Mouse (Mus musculus) heart, postnatal 25 days (tissue): ENCODE data around the gene Sod1. TPM values are rescaled to one million over a fixed set of nuclear protein-coding genes. Genes with fewer than 3 reads are reported as not detected.
"Not testable (repeated sequence)": the region's sequence is repeated elsewhere in the genome, so short reads cannot be mapped to it uniquely, and the experiment has no call there.

ENCODE experiments used
- DNase-seq: peaks from one replicate; pipeline ENCODE4 v3.0.0; 2022; ENCODE audit warnings: low spot score
- intact Hi-C: fragments of 180-260 bp; cut with DNase I; formaldehyde crosslinking; loops from one replicate; pipeline ENCODE4 v1.15.1; 2025
- total RNA-seq, 2 experiments: library from RNA; stranded (reverse); gene quantifications; 2 replicates each; pipeline ENCODE4 v1.2.3; 2021

Gene Sod1
- total RNA-seq, 2 experiments from 2014 or later = 445 to 458 TPM

GRCm38 (mm10) chr16:90204868-90205267 is 15.7 kb upstream of the Sod1 start:
- DNase-seq = no peak

DNA sequence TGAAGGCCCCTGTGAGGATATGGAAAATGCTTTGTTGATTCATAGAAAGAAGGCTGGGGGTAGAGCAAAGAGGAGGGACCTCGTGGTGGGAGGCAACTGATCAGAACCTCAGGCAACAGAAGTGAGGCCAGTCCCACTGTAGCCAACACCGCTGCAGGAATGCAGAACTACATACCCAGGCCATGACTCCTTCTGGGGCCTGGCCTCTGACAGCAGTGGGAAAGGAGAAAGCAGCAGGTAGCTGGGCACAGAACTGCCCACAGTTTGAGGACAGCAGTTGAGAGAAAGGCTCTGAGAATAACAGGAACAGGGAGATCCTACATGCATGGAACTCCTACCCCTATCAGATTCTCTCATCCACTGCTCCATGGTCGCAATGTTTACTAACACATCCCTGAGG is 11.6 kb upstream of the Sod1 start:
- no peak for DNase-seq
- intact Hi-C loops = no loop called here

More at GRCm38 (mm10) chr16:90204868-90205267, 15.7 kb upstream of the Sod1 start:
- intact Hi-C loops = no loop called here

GRCm38 (mm10) chr16:90210717-90211116 is 9.8 kb upstream of the Sod1 start:
- no peak for DNase-seq
- intact Hi-C loops = no loop called here

DNA sequence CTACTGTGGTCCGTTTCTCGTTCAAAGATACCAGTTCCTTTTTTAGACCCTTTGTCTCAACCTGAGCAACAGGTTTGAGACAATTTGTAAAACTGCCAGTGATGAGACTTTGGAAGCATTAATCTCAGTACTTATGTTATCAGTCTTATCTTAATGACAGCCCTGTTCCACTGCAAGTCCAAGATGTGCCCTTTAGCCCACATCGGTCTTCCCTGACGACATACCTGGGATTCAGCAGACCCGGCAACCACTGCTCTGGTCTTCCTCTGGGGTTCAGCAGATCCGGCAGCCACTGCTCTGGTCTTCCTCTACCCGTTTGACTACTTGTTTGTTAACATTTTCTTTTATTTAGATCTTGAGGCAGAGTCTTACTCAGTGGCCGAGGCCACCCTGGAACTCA is 8.8 kb upstream of the Sod1 start:
- DNase-seq = no peak
- intact Hi-C loops = no loop called here

DNA sequence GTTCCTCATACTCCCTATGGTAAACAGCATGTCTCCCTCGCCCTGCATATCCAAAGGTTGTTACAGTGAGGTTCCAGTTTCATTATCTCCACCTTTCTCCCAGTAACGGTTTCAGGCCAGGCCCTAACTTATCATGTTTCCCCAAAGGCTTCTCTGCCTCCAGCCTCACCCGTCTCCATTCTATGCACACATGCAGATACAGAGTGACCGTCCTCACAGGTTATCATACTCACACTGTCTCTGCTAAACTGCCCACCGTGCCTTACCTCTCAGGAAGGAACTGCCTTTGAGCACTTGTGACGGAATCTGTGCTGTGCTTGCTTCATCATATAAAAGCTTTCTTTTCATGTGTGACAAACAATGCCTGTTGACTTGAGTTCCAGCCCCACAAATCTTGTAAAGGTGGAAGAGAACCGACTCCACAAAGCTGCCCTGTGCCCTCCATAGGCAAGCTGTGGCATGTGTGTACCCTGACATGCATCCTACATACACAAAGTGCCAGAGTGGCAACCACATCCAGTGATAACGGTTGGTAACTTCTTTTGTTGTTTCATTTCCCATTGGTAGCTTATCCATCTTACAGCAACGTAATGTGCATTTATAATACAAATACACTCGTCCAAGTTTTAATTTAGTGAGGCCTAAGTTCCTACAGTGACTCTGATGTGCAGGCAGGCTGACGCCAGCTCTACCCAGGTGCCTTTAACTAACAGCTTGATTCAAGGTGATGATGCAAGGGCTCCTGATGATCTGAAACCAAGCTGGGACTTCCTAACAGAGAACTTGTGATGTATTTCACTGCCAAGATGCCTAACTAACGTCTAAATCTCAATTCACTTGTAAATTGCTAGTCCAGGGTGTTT is 6.8 kb upstream of the Sod1 start:
- no peak for DNase-seq
- intact Hi-C loops = no loop called here

DNA sequence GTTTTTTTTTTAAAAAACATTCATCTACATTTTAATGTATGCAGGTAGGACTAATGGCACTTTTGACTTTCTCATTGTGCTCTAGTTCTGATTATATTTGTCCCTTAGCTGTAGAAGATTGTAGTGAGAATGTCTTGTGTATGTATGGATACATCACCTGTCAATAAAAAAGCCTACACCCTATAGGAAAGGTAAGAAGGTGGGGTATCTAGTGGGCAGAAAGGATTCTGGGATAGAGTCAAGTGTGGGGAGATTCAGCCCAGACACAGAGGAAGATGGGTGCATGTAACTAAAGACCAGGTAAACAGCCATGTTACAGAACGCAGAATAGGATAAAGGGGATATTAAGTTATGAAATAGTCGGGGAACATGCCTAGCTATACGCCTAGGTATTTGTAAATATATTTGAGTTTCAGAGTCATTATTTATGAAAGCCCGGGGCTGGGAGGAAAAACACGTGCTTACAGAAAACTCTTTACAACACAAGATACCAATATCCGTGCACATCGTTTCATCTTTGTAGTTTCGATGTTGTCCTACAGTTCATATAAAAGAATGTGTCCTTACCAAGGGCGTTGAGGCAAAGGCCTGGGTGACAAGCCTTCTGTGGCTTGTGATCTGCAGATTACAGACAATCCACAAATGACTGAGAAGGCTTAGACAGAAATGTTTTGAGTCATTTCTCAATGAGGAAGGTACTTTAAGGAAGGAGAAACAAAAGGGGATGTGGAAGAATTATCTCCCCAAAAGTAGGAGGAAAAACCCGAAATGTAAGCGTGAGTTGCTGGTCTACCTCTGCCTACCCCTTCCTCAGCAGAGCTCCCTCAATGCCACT is 5.6 kb upstream of the Sod1 start:
- intact Hi-C loops = no loop called here
- DNase-seq = no peak

- DNase-seq, intact Hi-C loops: not testable (repeated sequence)
Observed at GRCm38 (mm10) chr16:90215879-90216278, 4.7 kb upstream of the Sod1 start.

DNA sequence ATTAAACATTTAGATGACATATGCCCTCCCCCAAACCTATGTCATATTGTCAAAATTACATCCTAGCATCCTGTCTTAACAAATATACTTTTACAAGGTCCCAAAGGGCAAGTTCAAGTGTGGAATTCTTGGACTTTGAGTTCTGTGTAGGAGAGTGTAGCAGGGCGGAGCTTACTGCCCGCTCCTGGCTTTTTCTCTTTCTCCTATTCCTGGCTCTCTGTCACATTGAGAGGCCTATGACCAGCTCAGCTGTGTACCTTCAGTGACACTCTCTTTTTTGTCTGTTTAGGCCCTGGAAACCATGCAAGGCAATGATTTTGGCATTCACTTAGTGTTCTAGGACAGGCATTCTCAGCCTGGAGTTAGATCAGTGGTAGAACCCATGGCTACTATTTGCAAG is 4.1 kb upstream of the Sod1 start:
- intact Hi-C loops = no loop called here
- no peak for DNase-seq

DNA sequence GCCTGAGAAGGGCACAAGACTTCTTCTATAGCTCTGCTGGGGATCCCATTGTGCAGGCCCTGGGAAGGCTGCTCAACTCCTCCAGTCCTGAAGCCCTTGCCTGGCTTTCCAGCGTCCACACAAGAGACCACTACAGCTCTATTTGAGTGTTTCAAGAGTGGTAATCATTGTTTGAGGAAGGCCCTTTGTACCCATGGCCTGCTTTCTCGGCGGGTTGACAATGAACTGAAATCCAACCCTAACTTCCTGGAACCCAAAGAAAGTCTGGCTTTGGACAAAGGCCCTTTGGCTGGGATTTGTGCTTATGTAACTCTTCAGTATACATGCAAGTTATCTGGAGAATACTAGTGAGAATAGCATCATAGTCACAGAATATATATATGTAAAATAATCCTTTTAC is 3.2 kb upstream of the Sod1 start:
- intact Hi-C loops = no loop called here
- DNase-seq = no peak

- no peak for DNase-seq
- intact Hi-C loops = no loop called here
Observed at GRCm38 (mm10) chr16:90217926-90218325, 2.6 kb upstream of the Sod1 start.

DNA sequence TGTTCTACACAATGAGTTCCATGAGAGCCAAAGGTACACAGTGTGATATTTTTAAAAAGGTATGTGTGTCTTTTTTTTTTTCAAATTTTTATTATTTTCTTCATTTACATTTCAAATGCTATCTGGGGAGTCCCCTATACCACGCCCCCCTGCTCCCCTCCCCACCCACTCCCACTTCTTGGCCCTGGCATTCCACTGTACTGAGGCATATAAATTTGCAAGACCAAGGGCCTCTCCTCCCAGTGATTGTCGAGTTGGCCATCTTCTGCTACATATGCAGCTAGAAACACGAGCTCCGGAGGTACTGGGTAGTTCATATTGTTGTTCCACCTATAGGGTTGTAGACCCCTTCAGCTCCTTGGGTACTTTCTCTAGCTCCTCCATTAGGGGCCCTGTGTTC is 1.1 kb upstream of the Sod1 start:
- DNase-seq, intact Hi-C loops: not testable (repeated sequence)

DNA sequence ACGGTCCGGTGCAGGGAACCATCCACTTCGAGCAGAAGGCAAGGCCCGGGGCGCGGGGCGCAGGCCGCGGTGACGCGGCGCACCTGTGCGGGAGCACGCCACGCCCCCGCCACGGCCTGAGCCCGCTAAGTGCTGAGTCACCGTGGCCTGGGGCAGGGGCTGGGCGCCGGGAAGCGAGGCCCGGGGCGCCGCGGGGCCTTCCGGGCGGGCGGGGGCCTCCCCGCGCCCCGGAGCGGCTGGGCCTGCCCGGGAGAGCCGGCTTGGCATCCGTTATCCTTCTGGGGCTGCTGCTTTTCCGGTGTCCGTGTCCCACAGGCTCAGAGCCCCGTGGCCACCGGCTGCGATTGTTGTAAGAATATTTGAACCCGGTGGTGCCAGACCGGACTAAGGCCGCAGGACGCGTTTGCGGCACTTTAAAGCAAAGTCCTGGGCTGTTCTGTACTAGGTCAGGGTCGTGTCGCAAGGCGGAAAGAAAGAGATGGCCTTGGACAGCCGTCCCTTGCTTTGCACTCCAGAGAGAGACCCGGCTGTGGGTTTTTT is 408 bp downstream of the Sod1 start:
- intact Hi-C loops = loop anchor here (1.0 kb wide), 1 partner anchor 62 kb away; no protein-coding TSS in a partner anchor
- no peak for DNase-seq

DNA sequence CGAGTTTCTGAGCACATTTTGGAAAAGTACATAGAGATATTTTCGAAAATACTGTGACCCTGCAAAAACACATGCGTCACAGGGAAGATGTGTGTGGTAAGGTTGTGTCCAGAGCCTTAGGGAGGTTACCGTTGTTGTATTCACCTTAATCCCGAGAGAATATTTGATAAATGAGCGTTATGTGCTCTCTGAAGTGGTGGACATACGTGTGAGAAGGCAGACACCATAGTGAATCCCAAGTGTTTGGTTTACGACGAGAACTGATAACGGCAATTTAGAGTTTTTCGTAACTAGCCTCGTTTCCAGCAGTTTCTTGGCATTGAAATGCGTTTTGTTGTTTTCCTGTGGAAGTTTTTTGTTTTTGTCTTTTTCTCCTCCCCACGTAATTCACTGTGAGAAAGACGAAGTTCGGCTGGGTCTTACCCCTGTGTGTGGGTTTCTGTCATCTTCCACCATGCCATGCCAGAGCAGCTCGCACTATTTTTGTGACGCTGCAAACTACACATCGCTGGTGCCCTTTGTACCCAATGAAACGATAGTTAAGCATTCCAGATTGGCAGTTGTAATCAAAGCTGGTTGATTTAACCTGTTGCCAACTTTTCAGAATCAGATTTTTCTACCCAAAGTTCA is 1.0 kb downstream of the Sod1 start:
- intact Hi-C loops = loop anchor here (1.0 kb wide), 1 partner anchor 62 kb away; no protein-coding TSS in a partner anchor
- DNase-seq = no peak

GRCm38 (mm10) chr16:90229897-90230296 is 9.3 kb downstream of the Sod1 start:
- intact Hi-C loops = no loop called here
- no peak for DNase-seq

DNA sequence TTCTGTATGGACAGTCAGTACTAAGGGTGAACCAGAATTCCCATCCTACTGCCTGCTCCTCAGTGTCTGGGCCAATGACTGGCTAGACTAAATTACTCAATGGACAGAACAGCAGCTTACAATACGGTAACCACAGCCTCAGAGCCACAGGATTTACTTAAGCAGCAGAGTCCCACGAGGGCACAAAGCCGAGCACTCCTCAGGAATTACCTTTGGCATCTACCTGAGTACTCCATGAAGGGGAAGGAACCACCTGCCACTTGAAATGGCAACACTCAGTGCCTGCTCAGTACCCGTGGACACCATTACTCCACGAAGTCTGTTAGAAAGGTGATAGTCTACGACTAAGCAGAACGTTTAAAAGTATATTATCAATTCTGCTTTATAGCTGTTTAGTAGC is 10.7 kb downstream of the Sod1 start:
- intact Hi-C loops = no loop called here
- no peak for DNase-seq

- no peak for DNase-seq
Observed at GRCm38 (mm10) chr16:90233702-90234101, 13.1 kb downstream of the Sod1 start.

DNA sequence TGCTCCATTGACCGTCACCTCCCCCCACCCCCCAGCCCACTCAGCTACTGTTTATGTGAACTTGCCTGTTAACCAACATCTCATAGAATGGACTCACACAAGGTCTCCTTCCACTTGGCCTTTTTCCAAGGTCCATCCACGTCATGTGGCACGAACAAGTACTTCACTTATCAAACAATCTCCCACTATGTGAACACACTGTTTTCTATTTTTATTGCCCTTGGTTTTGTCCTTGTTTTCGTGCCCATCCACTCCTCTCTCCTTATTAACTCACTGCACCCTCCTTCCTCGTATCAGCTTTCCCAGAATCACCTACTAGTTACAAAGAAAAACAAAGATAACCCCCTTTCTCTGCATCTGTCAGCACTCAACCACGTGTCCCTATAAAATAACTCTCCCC is 14.1 kb downstream of the Sod1 start:
- no peak for DNase-seq
- intact Hi-C loops = no loop called here

More at GRCm38 (mm10) chr16:90233702-90234101, 13.1 kb downstream of the Sod1 start:
- intact Hi-C loops = no loop called here

GRCm38 (mm10) chr16:90235188-90235587 is 14.6 kb downstream of the Sod1 start:
- DNase-seq = no peak
- intact Hi-C loops = no loop called here

- no peak for DNase-seq
- intact Hi-C loops = no loop called here
Observed at GRCm38 (mm10) chr16:90239128-90239746, 18.7 kb downstream of the Sod1 start.

- no peak for DNase-seq
- intact Hi-C loops = no loop called here
Observed at GRCm38 (mm10) chr16:90241875-90242274, 21.3 kb downstream of the Sod1 start.
